Mouse (Mus musculus): ENCODE measurements at regions not wholly inside any gene's neighbourhood (a gene's known extent, or its start where the extent isn't known, plus 50 kb on each side); places are given as distances from the start of the nearest gene placed in this dataset.

DNA sequence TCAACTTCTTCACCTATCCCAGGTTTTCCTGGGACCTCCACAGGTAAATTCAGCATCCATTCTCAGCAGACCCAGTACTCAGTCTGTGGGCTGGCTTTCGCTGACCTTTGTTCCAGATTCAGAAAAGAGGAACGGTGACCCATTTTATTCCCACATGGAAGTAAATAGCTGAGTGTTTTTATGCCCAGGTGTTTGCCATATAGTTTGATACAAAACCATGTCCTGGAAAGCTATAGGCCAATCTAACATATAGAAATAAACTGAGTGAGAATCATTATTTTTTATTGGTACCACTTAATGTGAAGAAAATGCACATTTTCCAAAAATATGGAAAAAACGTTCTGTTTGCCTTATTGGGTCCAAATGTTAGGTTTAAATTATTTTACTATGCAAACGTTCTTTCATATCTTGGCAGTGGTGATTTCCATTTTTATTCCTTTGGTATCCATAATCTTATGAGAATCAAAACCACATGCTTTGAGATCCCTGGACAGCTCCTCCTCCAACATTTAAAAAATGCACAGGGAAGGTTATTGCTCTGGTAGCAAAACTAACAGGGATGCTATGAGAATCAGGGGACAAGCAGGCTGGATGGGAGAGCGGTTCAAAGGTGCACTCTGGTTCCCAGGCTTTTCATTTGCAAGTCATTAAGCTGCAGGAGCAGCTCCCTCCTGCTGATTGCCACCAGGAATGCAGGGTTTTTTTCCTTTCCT, 250.3 kb downstream of the Ttc32 start:
- Histone ChIP-seq H3K27ac (ENCODE audit: insufficient read depth, low read depth, low read length) (no peak overlapping the region), H3K4me3 (ENCODE audit: insufficient read depth, low read length) (no peak overlapping the region), H3K4me1 (ENCODE audit: control insufficient read depth, insufficient read depth, low read length) (no peaks in the 10 kb centered on the region)
- TF ChIP-seq POLR2A (IDR thresholded peaks at IDR 0.05; ENCODE audit: borderline replicate concordance, low read depth, low read length), result no peak

DNA sequence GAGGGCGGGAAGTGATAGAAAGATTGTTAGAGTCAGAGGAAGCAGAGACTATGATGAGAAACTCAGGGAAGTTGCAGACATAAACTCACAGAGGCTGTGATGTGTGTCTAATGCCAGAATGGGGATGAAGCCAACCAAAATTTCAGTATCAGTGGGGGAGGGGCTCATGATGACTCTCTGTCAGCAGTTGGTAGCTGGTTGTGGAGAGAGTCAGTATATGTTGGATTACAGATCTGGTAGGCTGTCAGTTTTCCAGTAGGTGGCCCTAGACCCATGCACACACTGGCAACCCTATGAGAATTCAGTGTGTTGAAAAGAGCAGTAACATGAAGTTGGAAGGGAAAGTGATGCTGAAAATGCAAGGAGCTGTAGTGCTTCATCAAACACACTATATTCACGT, 257.5 kb downstream of the Ttc32 start:
- no peaks in the 10 kb centered on the region for H3K4me1 ChIP-seq (ENCODE audit: control insufficient read depth, insufficient read depth, low read length)
- H3K4me3 ChIP-seq (ENCODE audit: insufficient read depth, low read length), result no peak overlapping the region
- TF ChIP-seq POLR2A (IDR thresholded peaks at IDR 0.05; ENCODE audit: borderline replicate concordance, low read depth, low read length), result no peak
- TF ChIP-seq CTCF (IDR thresholded peaks at IDR 0.05; ENCODE audit: low read depth, low read length), result no peak
- no peak overlapping the region for H3K27ac ChIP-seq (ENCODE audit: insufficient read depth, low read depth, low read length)

GRCm38 (mm10) chr12:9292656-9293055, 262.9 kb downstream of the Ttc32 start:
- H3K27ac ChIP-seq (ENCODE audit: insufficient read depth, low read depth, low read length), result no peak overlapping the region
- no peaks in the 10 kb centered on the region for H3K4me1 ChIP-seq (ENCODE audit: control insufficient read depth, insufficient read depth, low read length)
- H3K4me3 ChIP-seq (ENCODE audit: insufficient read depth, low read length), result no peak overlapping the region
- TF ChIP-seq CTCF (IDR thresholded peaks at IDR 0.05; ENCODE audit: low read depth, low read length) (no peak), POLR2A (IDR thresholded peaks at IDR 0.05; ENCODE audit: borderline replicate concordance, low read depth, low read length) (no peak)

DNA sequence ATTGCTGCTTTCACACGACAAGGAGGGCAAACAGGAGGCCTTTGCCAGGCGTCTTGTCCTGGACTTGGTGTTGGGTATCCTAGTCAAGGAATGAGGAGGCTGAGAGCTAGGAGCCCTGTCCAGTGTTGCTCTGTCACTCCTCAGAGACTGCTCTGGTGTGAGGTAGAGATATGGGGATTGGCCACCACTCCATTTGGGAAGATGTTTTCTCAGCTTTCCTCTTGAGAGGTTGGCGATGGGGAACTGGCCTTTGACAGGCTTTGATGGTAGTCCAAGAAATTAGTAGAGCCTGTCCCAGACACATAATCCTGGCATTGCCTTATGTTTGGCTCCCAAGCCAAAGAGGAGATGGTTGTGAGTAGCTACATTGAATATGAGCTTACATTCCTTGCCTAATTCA, 265.4 kb downstream of the Ttc32 start:
- no peak overlapping the region for H3K4me3 ChIP-seq (ENCODE audit: insufficient read depth, low read length)
- no peak overlapping the region for H3K27ac ChIP-seq (ENCODE audit: insufficient read depth, low read depth, low read length)
- TF ChIP-seq CTCF (IDR thresholded peaks at IDR 0.05; ENCODE audit: low read depth, low read length) (no peak), POLR2A (IDR thresholded peaks at IDR 0.05; ENCODE audit: borderline replicate concordance, low read depth, low read length) (no peak)
- H3K4me1 ChIP-seq (ENCODE audit: control insufficient read depth, insufficient read depth, low read length), result no peaks in the 10 kb centered on the region

- no peak for TF ChIP-seq POLR2A (IDR thresholded peaks at IDR 0.05; ENCODE audit: borderline replicate concordance, low read depth, low read length)
- no peak for TF ChIP-seq CTCF (IDR thresholded peaks at IDR 0.05; ENCODE audit: low read depth, low read length)
- Histone ChIP-seq H3K4me3 (ENCODE audit: insufficient read depth, low read length) (no peak overlapping the region), H3K4me1 (ENCODE audit: control insufficient read depth, insufficient read depth, low read length) (no peaks in the 10 kb centered on the region), H3K27ac (ENCODE audit: insufficient read depth, low read depth, low read length) (no peak overlapping the region)
Observed at GRCm38 (mm10) chr12:9298848-9299655, 269.3 kb downstream of the Ttc32 start.

- Histone ChIP-seq H3K4me3 (ENCODE audit: insufficient read depth, low read length) (no peak overlapping the region), H3K27ac (ENCODE audit: insufficient read depth, low read depth, low read length) (no peak overlapping the region), H3K4me1 (ENCODE audit: control insufficient read depth, insufficient read depth, low read length) (no peaks in the 10 kb centered on the region)
- no peak for TF ChIP-seq POLR2A (IDR thresholded peaks at IDR 0.05; ENCODE audit: borderline replicate concordance, low read depth, low read length)
- no peak for TF ChIP-seq CTCF (IDR thresholded peaks at IDR 0.05; ENCODE audit: low read depth, low read length)
Observed at GRCm38 (mm10) chr12:9304146-9304545, 265.8 kb upstream of the Osr1 start.

GRCm38 (mm10) chr12:9337891-9338672, 231.8 kb upstream of the Osr1 start:
- no peak for TF ChIP-seq POLR2A (IDR thresholded peaks at IDR 0.05; ENCODE audit: borderline replicate concordance, low read depth, low read length)
- no peak for TF ChIP-seq CTCF (IDR thresholded peaks at IDR 0.05; ENCODE audit: low read depth, low read length)
- H3K27ac ChIP-seq (ENCODE audit: insufficient read depth, low read depth, low read length), result no peak overlapping the region
- H3K4me3 ChIP-seq (ENCODE audit: insufficient read depth, low read length), result no peak overlapping the region
- H3K4me1 ChIP-seq (ENCODE audit: control insufficient read depth, insufficient read depth, low read length), result no peaks in the 10 kb centered on the region

GRCm38 (mm10) chr12:9338801-9339231, 231.1 kb upstream of the Osr1 start:
- Histone ChIP-seq H3K4me3 (ENCODE audit: insufficient read depth, low read length) (no peak overlapping the region), H3K27ac (ENCODE audit: insufficient read depth, low read depth, low read length) (no peak overlapping the region), H3K4me1 (ENCODE audit: control insufficient read depth, insufficient read depth, low read length) (no peaks in the 10 kb centered on the region)
- TF ChIP-seq POLR2A (IDR thresholded peaks at IDR 0.05; ENCODE audit: borderline replicate concordance, low read depth, low read length), result no peak
- TF ChIP-seq CTCF (IDR thresholded peaks at IDR 0.05; ENCODE audit: low read depth, low read length), result no peak

- H3K4me3 ChIP-seq (ENCODE audit: insufficient read depth, low read length), result no peak overlapping the region
- H3K4me1 ChIP-seq (ENCODE audit: control insufficient read depth, insufficient read depth, low read length), result no peaks in the 10 kb centered on the region
- no peak overlapping the region for H3K27ac ChIP-seq (ENCODE audit: insufficient read depth, low read depth, low read length)
- TF ChIP-seq CTCF (IDR thresholded peaks at IDR 0.05; ENCODE audit: low read depth, low read length) (no peak), POLR2A (IDR thresholded peaks at IDR 0.05; ENCODE audit: borderline replicate concordance, low read depth, low read length) (no peak)
Observed at GRCm38 (mm10) chr12:9340769-9341168, 229.1 kb upstream of the Osr1 start.
